Mouse (Mus musculus): Measurements from ENCODE around the gene Kirrel3. TPM values are rescaled to one million over a fixed set of nuclear protein-coding genes. Genes with fewer than 3 reads are reported as not detected.

Gene Kirrel3
- polyA plus RNA-seq, 1 experiment from 2014 or later = 0.13 TPM

GRCm38 (mm10) chr9:34871316-34871966, 385.7 kb downstream of the Kirrel3 start:
- H3K27me3 ChIP-seq = no peaks in the 10 kb centered on the region
- no peak overlapping the region for H3K4me3 ChIP-seq (replicated peaks)
- no peaks in the 10 kb centered on the region for H3K4me1 ChIP-seq (replicated peaks)
- no peak overlapping the region for H3K27ac ChIP-seq (replicated peaks)
- no peak for ATAC-seq (ENCODE audit: insufficient read depth)
- no peak overlapping the region for H3K9ac ChIP-seq
- H3K9me3 ChIP-seq (replicated peaks) = no peaks in the 10 kb centered on the region
- 31% methylated on average over 15 of the region's 15 CpGs for WGBS (ENCODE audit: insufficient replicate concordance)
- H3K4me2 ChIP-seq = no peak overlapping the region
- no peaks in the 10 kb centered on the region for H3K36me3 ChIP-seq (replicated peaks)

- H3K27me3 ChIP-seq = no peaks in the 10 kb centered on the region
- 60% methylated on average over 6 of the region's 6 CpGs for WGBS (ENCODE audit: insufficient replicate concordance)
- H3K4me1 ChIP-seq (replicated peaks) = no peaks in the 10 kb centered on the region
- no peak for ATAC-seq (ENCODE audit: insufficient read depth)
- H3K9ac ChIP-seq = no peak overlapping the region
- no peak overlapping the region for H3K4me3 ChIP-seq (replicated peaks)
- no peak overlapping the region for H3K27ac ChIP-seq (replicated peaks)
- H3K36me3 ChIP-seq (replicated peaks) = no peaks in the 10 kb centered on the region
- no peaks in the 10 kb centered on the region for H3K9me3 ChIP-seq (replicated peaks)
- no peak overlapping the region for H3K4me2 ChIP-seq
These were observed 389.5 kb downstream of the Kirrel3 start for GRCm38 (mm10) chr9:34875238-34875637.

DNA sequence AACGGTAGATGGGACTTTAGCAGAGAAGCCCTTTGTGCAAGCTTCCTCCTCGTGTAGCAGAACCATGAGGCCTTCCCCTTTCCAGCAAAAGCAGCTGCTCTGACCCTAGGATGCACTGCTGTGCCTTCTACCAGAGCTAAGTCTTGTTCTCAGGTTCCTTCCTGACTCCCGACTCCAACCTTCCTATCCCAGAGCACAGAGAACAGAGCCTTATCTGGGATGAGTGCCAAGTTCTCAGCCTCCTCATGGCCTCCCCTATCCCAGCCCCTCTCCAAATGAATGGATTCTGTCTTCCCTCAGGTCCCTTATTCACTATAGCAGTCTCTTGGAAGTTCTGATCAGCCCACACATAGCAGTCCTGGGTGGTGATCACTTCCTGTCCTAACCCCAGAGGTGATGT, 391.5 kb downstream of the Kirrel3 start:
- Histone ChIP-seq H3K4me2 (no peak overlapping the region), H3K27me3 (no peaks in the 10 kb centered on the region), H3K9me3 (replicated peaks) (no peaks in the 10 kb centered on the region), H3K27ac (replicated peaks) (no peak overlapping the region), H3K4me1 (replicated peaks) (no peaks in the 10 kb centered on the region), H3K36me3 (replicated peaks) (no peaks in the 10 kb centered on the region), H3K4me3 (replicated peaks) (no peak overlapping the region), H3K9ac (no peak overlapping the region)
- ATAC-seq (ENCODE audit: insufficient read depth) = no peak
- 43% methylated on average over 3 of the region's 3 CpGs for WGBS (ENCODE audit: insufficient replicate concordance)

GRCm38 (mm10) chr9:34877799-34878198, 392.1 kb downstream of the Kirrel3 start:
- ATAC-seq (ENCODE audit: insufficient read depth) = no peak
- no peaks in the 10 kb centered on the region for H3K27me3 ChIP-seq
- H3K9me3 ChIP-seq (replicated peaks) = no peaks in the 10 kb centered on the region
- no peak overlapping the region for H3K4me2 ChIP-seq
- no peak overlapping the region for H3K27ac ChIP-seq (replicated peaks)
- H3K4me1 ChIP-seq (replicated peaks) = no peaks in the 10 kb centered on the region
- no peak overlapping the region for H3K4me3 ChIP-seq (replicated peaks)
- H3K9ac ChIP-seq = no peak overlapping the region
- no peaks in the 10 kb centered on the region for H3K36me3 ChIP-seq (replicated peaks)
- WGBS (ENCODE audit: insufficient replicate concordance) = 50% methylated on average over 3 of the region's 3 CpGs

DNA sequence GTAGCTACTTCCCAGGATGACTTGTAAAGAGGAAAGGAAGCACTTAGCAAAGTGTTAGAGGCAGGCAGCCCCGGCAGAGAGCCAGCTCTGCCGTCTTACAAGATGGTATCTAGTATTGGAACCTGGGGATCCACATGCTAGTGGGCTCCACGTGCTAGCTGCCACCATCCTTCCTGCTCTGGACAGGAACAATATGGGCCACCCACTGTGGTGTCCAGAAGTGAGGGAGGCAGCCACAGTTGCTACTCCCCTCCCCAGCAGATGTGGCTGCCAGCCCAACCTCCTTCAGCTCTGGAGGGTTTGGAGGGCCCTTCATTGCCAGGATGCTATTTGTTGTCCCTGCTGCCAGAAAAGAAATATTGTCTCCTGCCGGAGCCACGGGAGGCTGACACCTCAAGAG, 396.1 kb downstream of the Kirrel3 start:
- H3K36me3 ChIP-seq (replicated peaks) = no peaks in the 10 kb centered on the region
- no peak overlapping the region for H3K27ac ChIP-seq (replicated peaks)
- ATAC-seq (ENCODE audit: insufficient read depth) = no peak
- H3K27me3 ChIP-seq = no peaks in the 10 kb centered on the region
- no peak overlapping the region for H3K9ac ChIP-seq
- H3K4me3 ChIP-seq (replicated peaks) = no peak overlapping the region
- no peaks in the 10 kb centered on the region for H3K4me1 ChIP-seq (replicated peaks)
- no peak overlapping the region for H3K4me2 ChIP-seq
- 12% methylated on average over 5 of the region's 5 CpGs for WGBS (ENCODE audit: insufficient replicate concordance)
- no peaks in the 10 kb centered on the region for H3K9me3 ChIP-seq (replicated peaks)

DNA sequence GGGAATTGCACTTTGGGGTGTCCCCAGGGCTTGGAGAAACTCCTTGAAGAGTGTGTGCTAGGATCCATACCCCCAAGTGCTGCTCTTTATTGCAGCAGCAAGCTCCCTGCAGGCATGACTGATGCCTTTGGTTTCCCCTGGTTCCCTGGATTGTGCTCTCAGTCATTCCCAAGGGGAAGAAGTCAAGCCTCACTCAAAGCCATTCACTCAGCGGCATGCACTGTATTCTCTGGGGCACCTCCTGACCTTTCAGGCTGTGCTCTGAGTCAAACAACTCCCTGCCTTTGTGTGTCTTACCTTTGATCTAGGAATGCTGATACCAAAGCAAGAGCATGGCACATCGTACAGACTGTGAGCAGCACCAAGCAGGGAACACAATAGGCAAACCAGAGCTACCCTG, 396.5 kb downstream of the Kirrel3 start:
- no peaks in the 10 kb centered on the region for H3K27me3 ChIP-seq
- ATAC-seq (ENCODE audit: insufficient read depth) = no peak
- 26% methylated on average over 2 of the region's 2 CpGs for WGBS (ENCODE audit: insufficient replicate concordance)

GRCm38 (mm10) chr9:34883122-34883521, 397.4 kb downstream of the Kirrel3 start:
- no peak overlapping the region for H3K4me2 ChIP-seq
- H3K9me3 ChIP-seq (replicated peaks) = no peaks in the 10 kb centered on the region
- no peaks in the 10 kb centered on the region for H3K36me3 ChIP-seq (replicated peaks)
- no peaks in the 10 kb centered on the region for H3K4me1 ChIP-seq (replicated peaks)
- no peaks in the 10 kb centered on the region for H3K27me3 ChIP-seq
- no peak for ATAC-seq (ENCODE audit: insufficient read depth)
- 29% methylated on average over 4 of the region's 4 CpGs for WGBS (ENCODE audit: insufficient replicate concordance)
- no peak overlapping the region for H3K4me3 ChIP-seq (replicated peaks)
- no peak overlapping the region for H3K9ac ChIP-seq
- H3K27ac ChIP-seq (replicated peaks) = no peak overlapping the region

More for the DNA sequence above, 396.5 kb downstream of the Kirrel3 start:
- no peak overlapping the region for H3K27ac ChIP-seq (replicated peaks)
- H3K4me2 ChIP-seq = no peak overlapping the region
- H3K9ac ChIP-seq = no peak overlapping the region
- no peaks in the 10 kb centered on the region for H3K36me3 ChIP-seq (replicated peaks)
- H3K4me3 ChIP-seq (replicated peaks) = no peak overlapping the region
- no peaks in the 10 kb centered on the region for H3K4me1 ChIP-seq (replicated peaks)
- H3K9me3 ChIP-seq (replicated peaks) = no peaks in the 10 kb centered on the region

DNA sequence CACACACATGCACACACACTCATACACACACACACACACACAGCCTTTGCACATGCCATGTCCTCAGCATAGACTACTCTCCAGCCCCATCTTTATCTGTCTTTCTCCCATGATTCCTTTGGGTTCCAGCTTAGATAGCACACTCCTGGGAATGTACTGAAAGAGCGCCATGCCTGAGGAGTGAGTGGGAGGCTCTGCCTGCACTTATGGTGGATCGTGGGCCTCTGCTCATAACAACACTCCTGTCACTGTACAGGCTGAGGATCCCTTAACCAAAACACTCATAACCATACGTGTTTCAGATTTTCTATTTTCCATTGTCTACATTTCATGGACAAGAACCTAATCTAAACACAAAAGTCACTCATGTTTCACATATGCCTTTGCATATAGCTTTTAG, 398.6 kb downstream of the Kirrel3 start:
- H3K36me3 ChIP-seq (replicated peaks) = no peaks in the 10 kb centered on the region
- no peak for ATAC-seq (ENCODE audit: insufficient read depth)
- WGBS (ENCODE audit: insufficient replicate concordance) = 67% methylated on average over 3 of the region's 3 CpGs

DNA sequence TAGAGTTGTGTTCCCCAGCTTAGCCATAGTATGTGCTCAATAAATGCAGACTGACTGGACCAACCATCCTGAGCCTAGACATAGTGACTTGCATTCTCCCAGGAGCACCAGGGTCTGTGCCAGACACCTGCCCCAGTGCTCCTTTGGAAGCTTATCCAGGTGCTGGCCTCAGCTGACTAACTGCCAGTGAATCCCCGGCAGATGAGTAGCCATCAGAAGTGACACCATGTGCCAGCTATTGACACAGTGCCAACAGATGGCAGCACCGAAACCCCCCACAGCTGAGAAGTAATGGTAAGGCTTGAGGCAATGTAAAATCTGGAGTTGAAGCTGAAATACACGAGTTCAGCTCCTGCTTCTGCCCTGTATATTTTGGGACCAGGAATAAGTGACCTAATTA, 399.2 kb downstream of the Kirrel3 start:
- H3K4me3 ChIP-seq (replicated peaks) = no peak overlapping the region
- ATAC-seq (ENCODE audit: insufficient read depth) = no peak
- no peaks in the 10 kb centered on the region for H3K9me3 ChIP-seq (replicated peaks)
- 49% methylated on average over 3 of the region's 3 CpGs for WGBS (ENCODE audit: insufficient replicate concordance)
- H3K27me3 ChIP-seq = no peaks in the 10 kb centered on the region
- no peak overlapping the region for H3K27ac ChIP-seq (replicated peaks)
- H3K9ac ChIP-seq = no peak overlapping the region
- H3K4me1 ChIP-seq (replicated peaks) = no peaks in the 10 kb centered on the region
- H3K4me2 ChIP-seq = no peak overlapping the region
- H3K36me3 ChIP-seq (replicated peaks) = no peaks in the 10 kb centered on the region

More for the DNA sequence above, 398.6 kb downstream of the Kirrel3 start:
- Histone ChIP-seq H3K27ac (replicated peaks) (no peak overlapping the region), H3K9me3 (replicated peaks) (no peaks in the 10 kb centered on the region), H3K4me3 (replicated peaks) (no peak overlapping the region), H3K4me1 (replicated peaks) (no peaks in the 10 kb centered on the region), H3K27me3 (no peaks in the 10 kb centered on the region), H3K9ac (no peak overlapping the region), H3K4me2 (no peak overlapping the region)

GRCm38 (mm10) chr9:34886746-34887145, 401.1 kb downstream of the Kirrel3 start:
- H3K27ac ChIP-seq (replicated peaks) = no peak overlapping the region
- no peaks in the 10 kb centered on the region for H3K4me1 ChIP-seq (replicated peaks)
- no peaks in the 10 kb centered on the region for H3K36me3 ChIP-seq (replicated peaks)
- no peaks in the 10 kb centered on the region for H3K9me3 ChIP-seq (replicated peaks)
- no peak overlapping the region for H3K4me3 ChIP-seq (replicated peaks)
- H3K27me3 ChIP-seq = no peaks in the 10 kb centered on the region
- WGBS (ENCODE audit: insufficient replicate concordance) = 40% methylated on average over 5 of the region's 5 CpGs
- ATAC-seq (ENCODE audit: insufficient read depth) = no peak
- H3K9ac ChIP-seq = no peak overlapping the region
- no peak overlapping the region for H3K4me2 ChIP-seq

- no peaks in the 10 kb centered on the region for H3K9me3 ChIP-seq (replicated peaks)
- no peaks in the 10 kb centered on the region for H3K27me3 ChIP-seq
- no peak overlapping the region for H3K27ac ChIP-seq (replicated peaks)
- H3K4me1 ChIP-seq (replicated peaks) = no peaks in the 10 kb centered on the region
- ATAC-seq (ENCODE audit: insufficient read depth) = no peak
- H3K36me3 ChIP-seq (replicated peaks) = no peaks in the 10 kb centered on the region
- WGBS (ENCODE audit: insufficient replicate concordance) = 15% methylated on average over 2 of the region's 2 CpGs
- H3K4me3 ChIP-seq (replicated peaks) = no peak overlapping the region
- H3K4me2 ChIP-seq = no peak overlapping the region
- no peak overlapping the region for H3K9ac ChIP-seq
These were observed 401.5 kb downstream of the Kirrel3 start for GRCm38 (mm10) chr9:34887196-34887595.

DNA sequence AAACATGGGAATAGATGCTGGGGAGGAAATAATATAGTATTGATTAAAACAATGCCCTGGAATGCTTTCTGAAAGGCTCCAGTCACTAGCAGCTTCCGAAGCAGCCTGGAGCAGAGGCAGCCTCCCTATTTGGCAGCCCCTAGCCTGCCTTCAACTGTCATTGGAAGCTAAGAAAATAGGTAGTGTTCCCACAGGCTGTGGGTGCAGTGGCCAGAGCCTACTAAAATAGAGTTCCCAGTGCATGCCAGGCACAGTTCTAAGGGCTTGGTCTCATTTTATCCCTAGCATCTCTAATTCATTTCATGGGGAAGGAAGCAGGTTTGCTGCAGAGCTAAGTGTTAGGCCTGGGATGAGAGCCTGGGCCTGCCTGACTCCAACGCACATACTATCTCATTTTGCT, 402.6 kb downstream of the Kirrel3 start:
- H3K27me3 ChIP-seq = no peaks in the 10 kb centered on the region
- WGBS (ENCODE audit: insufficient replicate concordance) = 67% methylated on average over 2 of the region's 2 CpGs
- H3K4me3 ChIP-seq (replicated peaks) = no peak overlapping the region
- H3K4me2 ChIP-seq = no peak overlapping the region
- ATAC-seq (ENCODE audit: insufficient read depth) = no peak
- H3K36me3 ChIP-seq (replicated peaks) = no peaks in the 10 kb centered on the region
- H3K9ac ChIP-seq = no peak overlapping the region
- H3K27ac ChIP-seq (replicated peaks) = no peak overlapping the region
- H3K9me3 ChIP-seq (replicated peaks) = no peaks in the 10 kb centered on the region
- H3K4me1 ChIP-seq (replicated peaks) = no peaks in the 10 kb centered on the region

Measured in liver, embryonic 15.5 days (tissue).